Mouse (Mus musculus): ENCODE results near the gene Gm43064.
"Not testable (repeated sequence)": the region's sequence is repeated elsewhere in the genome, so short reads cannot be mapped to it uniquely, and the experiment has no call there.

Gene Gm43064

GRCm38 (mm10) chr3:103808891-103809798 lies at the start of gene Gm43064, which contains the start of the genes Dclre1b and Ap4b1:
Gm43064 (plus strand) TSS chr3:103809573.
Dclre1b (minus strand) TSS chr3:103809444.
Ap4b1 (plus strand) TSS chr3:103809520.
- DNase-seq (ENCODE audit: extremely low read depth, low read depth, low spot score), result no peak

GRCm38 (mm10) chr3:103766789-103767188 lies 42.6 kb upstream of the Gm43064 start:
- no peak for DNase-seq (ENCODE audit: extremely low read depth, low read depth, low spot score)

GRCm38 (mm10) chr3:103771531-103772130 lies 37.7 kb upstream of the Gm43064 start:
- DNase-seq (ENCODE audit: extremely low read depth, low read depth, low spot score), result no peak

GRCm38 (mm10) chr3:103772846-103773245 lies 36.5 kb upstream of the Gm43064 start:
- DNase-seq (ENCODE audit: extremely low read depth, low read depth, low spot score), result no peak

- DNase-seq (ENCODE audit: extremely low read depth, low read depth, low spot score), result no peak
Observed at GRCm38 (mm10) chr3:103773508-103773907, 35.9 kb upstream of the Gm43064 start.

- DNase-seq (ENCODE audit: extremely low read depth, low read depth, low spot score), result no peak
Observed at GRCm38 (mm10) chr3:103774009-103774408, 35.4 kb upstream of the Gm43064 start.

GRCm38 (mm10) chr3:103777940-103778339 lies 31.4 kb upstream of the Gm43064 start:
- no peak for DNase-seq (ENCODE audit: extremely low read depth, low read depth, low spot score)

GRCm38 (mm10) chr3:103778660-103779059 lies 30.7 kb upstream of the Gm43064 start:
- DNase-seq (ENCODE audit: extremely low read depth, low read depth, low spot score), result no peak

- no peak for DNase-seq (ENCODE audit: extremely low read depth, low read depth, low spot score)
Observed at GRCm38 (mm10) chr3:103779183-103779582, 30.2 kb upstream of the Gm43064 start.

- no peak for DNase-seq (ENCODE audit: extremely low read depth, low read depth, low spot score)
Observed at GRCm38 (mm10) chr3:103780271-103780670, 29.1 kb upstream of the Gm43064 start.

- DNase-seq (ENCODE audit: extremely low read depth, low read depth, low spot score), result no peak
Observed at GRCm38 (mm10) chr3:103780777-103781176, 28.6 kb upstream of the Gm43064 start.

- DNase-seq (ENCODE audit: extremely low read depth, low read depth, low spot score), result no peak
Observed at GRCm38 (mm10) chr3:103782844-103783609, 26.3 kb upstream of the Gm43064 start.

GRCm38 (mm10) chr3:103787225-103787624 lies 22.1 kb upstream of the Gm43064 start:
- DNase-seq (ENCODE audit: extremely low read depth, low read depth, low spot score), result peak; percentile 84

- DNase-seq (ENCODE audit: extremely low read depth, low read depth, low spot score), result no peak
Observed at GRCm38 (mm10) chr3:103789096-103789495, 20.3 kb upstream of the Gm43064 start.

GRCm38 (mm10) chr3:103789891-103790345 lies 19.5 kb upstream of the Gm43064 start:
- no peak for DNase-seq (ENCODE audit: extremely low read depth, low read depth, low spot score)

GRCm38 (mm10) chr3:103790346-103791145 lies 18.8 kb upstream of the Gm43064 start:
- DNase-seq (ENCODE audit: extremely low read depth, low read depth, low spot score), result no peak

GRCm38 (mm10) chr3:103791230-103792110 lies 17.9 kb upstream of the Gm43064 start, which contains the start of gene Hipk1:
Hipk1 (minus strand) TSS chr3:103791563.
- no peak for DNase-seq (ENCODE audit: extremely low read depth, low read depth, low spot score)

- not testable (repeated sequence) for DNase-seq (ENCODE audit: extremely low read depth, low read depth, low spot score)
Observed at GRCm38 (mm10) chr3:103792111-103792406, 17.3 kb upstream of the Gm43064 start.

- DNase-seq (ENCODE audit: extremely low read depth, low read depth, low spot score), result no peak
Observed at GRCm38 (mm10) chr3:103792566-103792965, 16.8 kb upstream of the Gm43064 start.

Data from fat pad, adult 2 months (tissue).